Mouse (Mus musculus) cerebellum, adult (tissue): ENCODE measurements at regions not wholly inside any gene's neighbourhood (a gene's known extent, or its start where the extent isn't known, plus 50 kb on each side); places are given as distances from the start of the nearest gene placed in this dataset.
"Not testable (repeated sequence)": the region's sequence is repeated elsewhere in the genome, so short reads cannot be mapped to it uniquely, and the experiment has no call there.

ENCODE experiments used
- ATAC-seq: cut with Nextera tagmentation; 2 replicates; pipeline ENCODE4 v1.9.2; 2017; ENCODE audit warnings: mild to moderate bottlenecking, moderate library complexity, mixed read lengths; ENCODE audit not compliant: insufficient number of reproducible peaks, low FRiP score, low TSS enrichment

- ATAC-seq: no peak
Observed at GRCm38 (mm10) chr13:39566491-39566890, 605.8 kb upstream of the Slc35b3 start.

DNA sequence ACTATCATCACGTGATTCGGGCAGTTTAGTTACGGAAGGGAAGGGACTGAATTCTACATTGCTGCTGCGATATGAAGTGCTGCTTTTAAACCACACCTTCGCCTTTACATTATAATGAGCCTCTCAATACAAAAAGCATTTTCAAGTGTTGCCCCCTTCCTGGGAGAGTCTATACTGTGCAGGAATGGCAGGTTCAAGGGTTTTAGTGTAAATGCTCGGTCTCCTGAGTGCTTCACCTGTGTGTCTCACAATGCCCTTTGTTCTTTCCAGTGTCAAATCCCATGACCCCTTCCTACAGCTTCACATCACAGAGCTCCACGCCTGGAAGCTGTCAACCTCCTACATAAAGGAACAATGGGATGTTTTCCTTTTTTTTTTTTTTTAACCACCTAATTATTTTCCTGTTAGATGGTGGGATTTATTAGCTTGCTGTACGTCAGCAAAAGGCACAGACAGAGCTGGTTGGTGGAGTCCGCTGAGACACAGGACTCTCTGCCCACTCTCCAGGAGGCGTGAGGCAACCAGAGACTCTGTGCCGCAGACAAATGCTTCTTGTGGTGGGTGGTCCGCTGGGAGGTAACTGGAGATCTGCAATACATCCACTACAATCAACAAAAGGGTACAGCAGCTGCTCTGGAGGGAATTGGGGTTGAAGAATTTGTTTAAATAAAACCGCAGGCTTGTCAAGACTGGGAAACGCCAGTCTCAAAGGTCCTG, 577.2 kb upstream of the Slc35b3 start:
- no peak for ATAC-seq

DNA sequence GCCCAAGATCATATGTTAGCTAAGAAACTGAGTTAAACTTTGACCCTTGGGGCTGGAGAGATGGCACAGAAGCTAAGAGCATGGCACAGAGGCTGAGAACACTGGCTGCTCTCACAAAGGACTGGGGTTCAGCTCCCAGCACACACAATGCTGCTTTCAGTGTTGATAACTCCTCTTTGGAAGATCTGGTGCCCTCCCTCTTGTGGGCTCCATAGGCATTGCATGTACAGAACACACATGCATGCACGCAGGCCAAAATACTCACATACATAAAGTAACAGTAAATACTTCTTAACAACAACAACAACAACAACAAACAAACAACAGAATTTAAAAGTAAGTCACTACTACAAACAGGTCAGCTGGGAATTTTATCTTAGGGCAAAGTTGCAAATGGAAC, 565.8 kb upstream of the Slc35b3 start:
- no peak for ATAC-seq

- no peak for ATAC-seq
Observed at GRCm38 (mm10) chr13:39523856-39524301, 563.2 kb upstream of the Slc35b3 start.

- no peak for ATAC-seq
Observed at GRCm38 (mm10) chr13:39523246-39523850, 562.7 kb upstream of the Slc35b3 start.

- no peak for ATAC-seq
Observed at GRCm38 (mm10) chr13:39520846-39521245, 560.2 kb upstream of the Slc35b3 start.

GRCm38 (mm10) chr13:39516106-39516505, 555.4 kb upstream of the Slc35b3 start:
- no peak for ATAC-seq

DNA sequence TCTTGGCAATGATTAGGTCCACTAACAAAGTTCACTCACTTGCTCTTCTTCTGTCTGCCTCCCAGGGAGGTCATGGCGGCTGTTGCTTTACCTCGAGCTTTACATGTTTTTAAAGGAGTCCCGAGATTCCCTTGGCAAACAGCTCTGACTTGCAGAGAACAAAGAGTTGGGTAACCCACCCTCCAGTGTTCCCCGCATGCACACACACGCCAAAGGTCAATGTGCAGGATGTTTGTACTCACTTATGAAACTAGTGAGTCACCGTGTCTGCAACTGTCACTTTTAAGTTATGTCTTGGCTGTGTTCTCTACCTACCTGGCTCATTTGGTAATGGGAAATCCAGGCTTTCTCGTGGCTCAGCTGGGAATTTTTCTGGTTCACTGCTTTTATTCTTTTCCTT, 529.1 kb upstream of the Slc35b3 start:
- no peak for ATAC-seq

- ATAC-seq: no peak
Observed at GRCm38 (mm10) chr13:39472621-39473020, 511.9 kb upstream of the Slc35b3 start.

GRCm38 (mm10) chr13:39441799-39442198, 481.1 kb upstream of the Slc35b3 start:
- no peak for ATAC-seq

DNA sequence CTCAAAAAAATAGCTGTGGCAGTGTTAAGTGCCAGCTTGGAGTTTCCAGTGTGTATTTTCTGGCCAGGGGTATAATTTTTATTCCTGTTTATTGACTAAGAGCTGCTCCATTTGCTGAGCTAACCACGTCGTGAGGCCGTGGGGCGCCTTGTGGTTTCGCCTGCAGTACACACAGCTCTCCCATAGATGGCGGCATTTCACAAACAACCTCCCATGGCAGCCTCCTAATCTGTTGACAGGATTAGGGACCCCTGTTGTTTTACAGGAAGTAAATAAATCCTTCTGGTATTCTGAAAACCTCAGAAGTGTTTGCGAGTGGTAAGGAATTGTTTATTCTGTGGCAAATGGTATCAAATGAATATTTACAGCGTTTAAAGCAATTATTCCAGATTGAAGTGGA, 480.2 kb upstream of the Slc35b3 start:
- ATAC-seq: peak; percentile 43

- no peak for ATAC-seq
Observed at GRCm38 (mm10) chr13:39440336-39440735, 479.7 kb upstream of the Slc35b3 start.

- no peak for ATAC-seq
Observed at GRCm38 (mm10) chr13:39427996-39428395, 467.3 kb upstream of the Slc35b3 start.

- no peak for ATAC-seq
Observed at GRCm38 (mm10) chr13:39425944-39426343, 465.3 kb upstream of the Slc35b3 start.

DNA sequence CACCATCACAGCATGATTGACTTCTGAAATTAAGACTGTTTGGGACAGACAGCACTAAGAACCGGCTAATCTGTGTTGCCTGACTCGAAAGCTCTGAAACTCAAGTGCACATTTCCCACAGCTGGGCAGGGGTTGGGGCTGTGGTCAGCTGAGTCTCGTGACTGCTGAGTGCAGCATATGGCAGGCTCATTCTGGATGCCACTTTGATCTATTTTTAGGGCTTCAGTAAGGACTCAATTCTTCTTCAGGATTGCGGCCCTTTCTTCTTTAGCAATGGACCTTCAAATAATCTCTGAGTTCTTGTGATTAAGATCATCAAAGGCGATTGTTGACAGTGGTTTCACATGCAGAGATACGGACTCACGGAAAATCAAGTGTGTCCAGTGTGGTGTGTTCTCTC, 457.5 kb upstream of the Slc35b3 start:
- ATAC-seq: no peak

- no peak for ATAC-seq
Observed at GRCm38 (mm10) chr13:39411471-39412251, 451.0 kb upstream of the Slc35b3 start.

- no peak for ATAC-seq
Observed at GRCm38 (mm10) chr13:39392589-39392988, 431.9 kb upstream of the Slc35b3 start.

GRCm38 (mm10) chr13:39392151-39392550, 431.5 kb upstream of the Slc35b3 start:
- not testable (repeated sequence) for ATAC-seq

GRCm38 (mm10) chr13:39376677-39377076, 416.0 kb upstream of the Slc35b3 start:
- no peak for ATAC-seq

DNA sequence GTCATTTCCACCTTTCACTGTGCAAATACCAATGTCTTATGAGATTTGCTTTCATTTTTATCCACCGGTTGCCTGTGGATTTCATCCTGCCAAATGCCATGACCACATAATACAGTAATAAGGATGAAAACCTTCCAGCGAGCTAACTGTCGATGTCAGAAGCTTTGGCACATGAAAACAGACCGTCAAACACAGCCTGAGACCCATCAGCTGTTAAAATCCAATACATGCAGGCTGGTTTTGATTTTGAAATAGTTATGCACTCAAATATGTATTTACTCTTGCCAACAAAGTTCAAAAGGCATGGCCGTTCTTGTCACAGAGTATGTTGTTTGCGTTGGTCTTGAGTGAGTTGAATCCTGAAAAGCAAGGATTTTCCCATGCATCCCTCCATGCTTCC, 415.6 kb upstream of the Slc35b3 start:
- no peak for ATAC-seq

DNA sequence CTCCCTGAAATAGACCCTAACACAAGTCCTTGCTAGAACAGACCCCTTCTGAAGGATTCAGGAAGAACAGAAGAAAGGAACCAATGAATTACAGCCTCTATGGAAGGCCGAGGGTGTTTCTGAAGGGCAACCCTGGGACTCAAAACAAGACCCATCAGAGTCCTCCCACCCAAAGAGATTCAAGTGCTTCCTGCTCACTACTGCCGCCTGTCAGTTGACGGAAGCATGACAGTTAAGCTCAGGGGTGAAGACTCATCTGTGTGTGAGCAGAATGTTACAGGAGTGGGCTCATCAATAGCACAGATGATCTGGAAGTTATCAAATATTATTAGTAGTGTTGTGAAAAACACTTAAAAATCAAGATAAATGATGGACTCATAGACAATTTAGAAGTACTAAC, 411.9 kb upstream of the Slc35b3 start:
- ATAC-seq: no peak
